Mouse (Mus musculus): ENCODE results near the gene Ppp4r2. TPM values are rescaled to one million over a fixed set of nuclear protein-coding genes. Genes with fewer than 3 reads are reported as not detected.
"Not testable (repeated sequence)": the region's sequence is repeated elsewhere in the genome, so short reads cannot be mapped to it uniquely, and the experiment has no call there.

Ppp4r2 gene
- total RNA-seq, 1 experiment from 2014 or later: 101 TPM

GRCm38 (mm10) chr6:100824381-100824965 lies 8.9 kb upstream of the Ppp4r2 start:
- ATAC-seq (replicated peaks in 1 of 2; ENCODE audit: insufficient read depth in 1 of 2, low FRiP score in 2 of 2, low TSS enrichment in 1 of 2, low read depth in 1 of 2, poor library complexity in 2 of 2, severe bottlenecking in 2 of 2): no peak

GRCm38 (mm10) chr6:100826046-100826445 lies 7.4 kb upstream of the Ppp4r2 start:
- no peak for ATAC-seq (replicated peaks in 1 of 2; ENCODE audit: insufficient read depth in 1 of 2, low FRiP score in 2 of 2, low TSS enrichment in 1 of 2, low read depth in 1 of 2, poor library complexity in 2 of 2, severe bottlenecking in 2 of 2)

DNA sequence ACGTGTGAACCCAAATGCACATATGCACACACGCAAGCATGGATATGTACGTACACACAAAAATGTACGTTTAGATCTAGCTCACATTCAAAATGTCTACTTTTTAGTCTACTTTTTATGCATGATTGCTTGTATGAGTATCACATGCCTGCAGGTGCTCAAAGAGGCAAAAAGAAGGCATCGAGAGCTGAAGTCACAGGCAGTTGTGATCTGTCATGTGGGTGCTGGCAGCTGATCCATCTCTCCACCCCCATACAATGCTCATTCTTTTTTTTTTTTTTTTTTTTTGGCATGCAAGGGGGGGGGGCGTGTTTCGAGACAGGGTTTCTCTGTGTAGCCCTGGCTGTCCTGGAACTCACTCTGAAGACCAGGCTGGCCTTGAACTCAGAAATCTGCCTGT lies 4.9 kb upstream of the Ppp4r2 start:
- no peak for ATAC-seq (replicated peaks in 1 of 2; ENCODE audit: insufficient read depth in 1 of 2, low FRiP score in 2 of 2, low TSS enrichment in 1 of 2, low read depth in 1 of 2, poor library complexity in 2 of 2, severe bottlenecking in 2 of 2)

- no peak for ATAC-seq (replicated peaks in 1 of 2; ENCODE audit: insufficient read depth in 1 of 2, low FRiP score in 2 of 2, low TSS enrichment in 1 of 2, low read depth in 1 of 2, poor library complexity in 2 of 2, severe bottlenecking in 2 of 2)
Observed at GRCm38 (mm10) chr6:100829770-100830169, 3.7 kb upstream of the Ppp4r2 start.

DNA sequence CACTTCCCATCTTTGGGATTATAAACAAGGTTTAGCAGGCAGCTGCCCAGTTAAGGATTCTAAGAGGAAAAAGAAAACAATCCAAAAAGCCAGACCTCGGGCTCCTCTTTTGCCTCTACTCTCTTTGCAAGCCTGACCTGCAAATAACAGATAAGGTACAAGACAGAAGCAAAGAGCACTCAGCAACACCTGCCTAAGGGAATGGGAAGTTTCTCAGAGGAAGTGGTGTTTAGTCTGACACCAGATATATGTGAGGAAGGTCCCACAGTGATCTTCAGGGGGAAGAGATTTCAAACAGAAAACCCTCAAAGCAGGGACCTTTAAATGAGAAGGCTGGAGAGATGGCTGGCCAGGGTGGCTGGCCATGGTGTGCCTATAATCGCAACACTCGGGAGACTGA lies 2.2 kb upstream of the Ppp4r2 start:
- no peak for ATAC-seq (replicated peaks in 1 of 2; ENCODE audit: insufficient read depth in 1 of 2, low FRiP score in 2 of 2, low TSS enrichment in 1 of 2, low read depth in 1 of 2, poor library complexity in 2 of 2, severe bottlenecking in 2 of 2)

- ATAC-seq (replicated peaks in 1 of 2; ENCODE audit: insufficient read depth in 1 of 2, low FRiP score in 2 of 2, low TSS enrichment in 1 of 2, low read depth in 1 of 2, poor library complexity in 2 of 2, severe bottlenecking in 2 of 2): no peak
Observed at GRCm38 (mm10) chr6:100831751-100832150, 1.7 kb upstream of the Ppp4r2 start.

DNA sequence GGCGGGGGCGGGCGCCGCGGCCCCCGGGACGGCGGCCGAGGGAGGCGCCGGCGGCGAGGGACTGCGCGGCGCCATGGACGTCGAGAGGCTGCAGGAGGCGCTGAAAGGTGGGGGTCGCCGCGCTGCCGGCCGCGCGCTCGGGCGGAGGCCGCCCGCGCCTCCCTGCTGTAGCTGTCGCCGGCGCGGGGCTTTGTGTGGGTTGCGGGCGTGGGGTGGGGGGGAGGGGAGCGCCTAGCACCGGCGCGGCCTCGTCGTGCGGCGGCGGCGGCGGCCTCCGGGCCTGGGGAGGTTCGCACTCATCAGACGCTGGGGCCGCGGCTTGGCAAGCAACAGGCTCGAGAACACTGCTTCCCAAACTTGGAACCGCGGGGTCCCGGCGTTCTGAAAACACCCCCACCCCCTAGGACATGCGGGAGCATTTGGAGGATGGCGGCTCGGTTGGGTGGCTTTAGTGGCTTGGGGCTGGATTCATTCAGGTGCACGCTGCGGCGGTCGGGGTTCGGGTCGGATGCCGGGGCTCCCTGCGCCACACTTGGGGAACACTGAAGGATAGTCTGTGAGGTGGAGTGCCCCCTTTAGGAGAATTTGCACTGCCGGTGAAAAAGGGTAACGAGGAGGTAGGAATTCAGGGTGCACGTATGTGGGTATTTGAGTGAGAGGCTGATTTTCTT lies 524 bp downstream of the Ppp4r2 start:
- peak; percentile 48 to 57; a peak in 3 of 4 replicates for ATAC-seq (replicated peaks in 1 of 2; ENCODE audit: insufficient read depth in 1 of 2, low FRiP score in 2 of 2, low TSS enrichment in 1 of 2, low read depth in 1 of 2, poor library complexity in 2 of 2, severe bottlenecking in 2 of 2)

DNA sequence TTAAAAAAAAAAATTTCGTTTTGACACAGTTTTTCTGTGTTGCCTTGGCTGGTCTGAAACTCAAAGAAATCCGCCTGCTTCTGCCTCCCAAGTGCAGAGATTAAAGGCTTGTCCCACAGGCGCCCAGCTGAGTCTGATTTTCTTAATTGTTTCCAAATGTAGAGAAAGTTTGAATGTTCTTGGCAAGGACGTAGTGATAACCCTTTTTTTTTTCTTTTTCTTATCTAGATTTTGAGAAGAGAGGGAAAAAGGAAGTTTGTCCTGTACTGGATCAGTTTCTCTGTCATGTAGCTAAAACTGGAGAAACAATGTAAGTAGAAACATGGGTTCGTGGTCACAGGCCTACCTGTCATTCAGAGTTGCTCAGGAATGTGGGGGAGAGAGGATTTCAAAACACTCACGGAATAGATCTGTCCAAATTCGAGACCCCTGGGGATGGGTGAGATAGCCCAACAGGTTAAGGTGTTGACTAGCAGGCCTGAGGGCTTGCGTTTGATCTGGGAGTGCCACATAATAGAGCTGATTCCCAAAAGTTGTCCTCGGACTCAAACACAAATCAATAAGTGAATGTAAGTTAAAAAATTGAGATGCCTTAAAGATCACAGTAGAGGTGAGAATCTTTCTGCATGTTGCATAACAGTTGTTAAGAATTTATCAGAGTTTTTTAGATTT lies 1.2 kb downstream of the Ppp4r2 start:
- ATAC-seq (replicated peaks in 1 of 2; ENCODE audit: insufficient read depth in 1 of 2, low FRiP score in 2 of 2, low TSS enrichment in 1 of 2, low read depth in 1 of 2, poor library complexity in 2 of 2, severe bottlenecking in 2 of 2): no peak

GRCm38 (mm10) chr6:100845058-100845457 lies 11.6 kb downstream of the Ppp4r2 start:
- ATAC-seq (replicated peaks in 1 of 2; ENCODE audit: insufficient read depth in 1 of 2, low FRiP score in 2 of 2, low TSS enrichment in 1 of 2, low read depth in 1 of 2, poor library complexity in 2 of 2, severe bottlenecking in 2 of 2): no peak

GRCm38 (mm10) chr6:100847264-100847663 lies 13.8 kb downstream of the Ppp4r2 start:
- ATAC-seq (replicated peaks in 1 of 2; ENCODE audit: insufficient read depth in 1 of 2, low FRiP score in 2 of 2, low TSS enrichment in 1 of 2, low read depth in 1 of 2, poor library complexity in 2 of 2, severe bottlenecking in 2 of 2): no peak

DNA sequence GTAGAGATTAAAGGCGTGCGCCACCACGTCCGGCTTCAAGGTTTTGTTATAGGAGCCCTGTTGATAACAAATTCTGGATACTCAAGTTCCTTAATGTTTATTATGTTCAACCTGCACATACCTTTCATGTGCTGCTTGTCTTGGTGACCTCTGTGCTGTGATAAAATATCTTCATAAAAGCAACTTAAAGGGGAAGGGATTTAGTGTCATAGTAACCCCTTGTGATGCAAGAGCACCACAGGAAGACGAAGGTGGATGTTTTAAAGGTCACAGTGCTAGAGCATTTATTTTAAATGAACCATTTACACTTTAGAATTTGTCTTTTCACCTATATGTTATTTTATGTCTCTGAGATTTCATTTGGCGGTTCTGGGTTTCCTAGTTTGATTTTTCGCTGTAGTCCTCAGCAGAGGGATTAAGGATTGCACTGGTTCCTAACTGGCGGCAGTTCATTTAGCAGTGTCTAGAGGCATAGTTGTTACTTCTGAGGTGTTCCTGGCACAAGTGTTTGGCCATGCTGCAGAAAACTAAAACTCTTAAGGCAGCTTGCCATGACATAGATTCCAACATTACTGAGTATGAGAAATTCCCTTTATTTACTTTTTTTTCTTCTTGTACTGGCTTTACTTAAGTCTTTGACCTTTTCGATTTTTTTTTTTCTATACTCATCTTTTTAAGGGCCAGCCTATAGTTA lies 15.4 kb downstream of the Ppp4r2 start:
- ATAC-seq (replicated peaks in 1 of 2; ENCODE audit: insufficient read depth in 1 of 2, low FRiP score in 2 of 2, low TSS enrichment in 1 of 2, low read depth in 1 of 2, poor library complexity in 2 of 2, severe bottlenecking in 2 of 2): no peak

DNA sequence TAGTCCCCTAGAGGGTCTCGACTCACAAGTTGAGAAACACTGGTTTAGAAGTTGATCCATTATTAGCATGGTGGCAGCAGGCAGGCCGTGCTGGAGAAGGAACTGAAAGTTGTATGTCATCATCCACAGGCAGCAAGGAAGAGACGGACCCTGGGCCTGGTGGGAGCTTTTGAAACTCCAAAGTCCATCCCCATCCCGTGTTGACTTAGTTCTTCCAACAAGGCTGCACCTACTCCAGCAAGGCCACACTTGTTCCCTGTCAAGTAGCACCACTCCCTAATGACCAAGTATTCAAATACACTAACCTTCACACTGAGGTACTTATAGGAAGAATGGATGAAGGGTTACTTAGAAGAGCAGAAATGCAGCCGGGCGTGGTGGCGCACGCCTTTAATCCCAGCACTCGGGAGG lies 17.3 kb downstream of the Ppp4r2 start:
- ATAC-seq (replicated peaks in 1 of 2; ENCODE audit: insufficient read depth in 1 of 2, low FRiP score in 2 of 2, low TSS enrichment in 1 of 2, low read depth in 1 of 2, poor library complexity in 2 of 2, severe bottlenecking in 2 of 2): no peak

- no peak for ATAC-seq (replicated peaks in 1 of 2; ENCODE audit: insufficient read depth in 1 of 2, low FRiP score in 2 of 2, low TSS enrichment in 1 of 2, low read depth in 1 of 2, poor library complexity in 2 of 2, severe bottlenecking in 2 of 2)
Observed at GRCm38 (mm10) chr6:100851083-100851482, 17.7 kb downstream of the Ppp4r2 start.

DNA sequence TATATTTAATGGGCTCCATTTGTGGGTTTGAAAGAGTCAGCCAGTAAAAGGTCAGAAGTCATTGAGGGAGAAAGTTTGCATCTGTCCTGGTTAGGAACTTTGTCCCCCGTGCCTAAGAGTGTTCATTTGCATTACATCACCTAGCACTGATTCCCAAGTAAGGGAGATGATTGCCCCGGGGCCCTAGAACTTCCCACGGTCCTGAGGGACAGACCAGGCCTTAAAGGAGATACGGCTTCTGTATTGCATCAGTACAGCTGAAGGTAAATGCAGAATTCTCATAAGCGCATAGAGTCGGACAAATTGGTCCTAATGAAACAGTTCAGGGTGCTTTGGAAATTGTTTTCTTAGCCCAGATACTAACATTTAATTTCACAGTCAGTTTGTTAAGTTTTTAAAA lies 31.9 kb downstream of the Ppp4r2 start:
- no peak for ATAC-seq (replicated peaks in 1 of 2; ENCODE audit: insufficient read depth in 1 of 2, low FRiP score in 2 of 2, low TSS enrichment in 1 of 2, low read depth in 1 of 2, poor library complexity in 2 of 2, severe bottlenecking in 2 of 2)

GRCm38 (mm10) chr6:100865788-100866187 lies 32.4 kb downstream of the Ppp4r2 start:
- ATAC-seq (replicated peaks in 1 of 2; ENCODE audit: insufficient read depth in 1 of 2, low FRiP score in 2 of 2, low TSS enrichment in 1 of 2, low read depth in 1 of 2, poor library complexity in 2 of 2, severe bottlenecking in 2 of 2): peak; percentile 46 to 48; a peak in 3 of 4 replicates

DNA sequence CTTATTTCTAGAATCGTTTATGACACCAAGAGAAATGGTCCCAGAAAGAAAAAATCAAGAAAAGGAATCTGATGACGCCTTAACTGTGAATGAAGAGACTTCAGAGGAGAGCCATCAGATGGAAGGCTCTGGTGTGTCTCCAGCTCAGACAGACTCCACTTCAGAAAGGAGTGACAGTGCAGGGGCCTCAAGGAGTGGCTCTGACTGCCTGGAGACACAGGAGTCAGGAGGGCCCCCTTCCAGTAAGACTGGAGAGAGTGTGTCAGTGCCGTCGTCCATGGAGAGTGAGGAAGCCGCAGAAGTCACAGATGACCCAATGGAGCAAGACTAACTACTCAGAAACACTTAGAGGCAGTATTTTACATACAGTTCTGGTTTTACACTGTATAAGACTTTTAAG lies 32.8 kb downstream of the Ppp4r2 start:
- ATAC-seq (replicated peaks in 1 of 2; ENCODE audit: insufficient read depth in 1 of 2, low FRiP score in 2 of 2, low TSS enrichment in 1 of 2, low read depth in 1 of 2, poor library complexity in 2 of 2, severe bottlenecking in 2 of 2): not testable (repeated sequence)

GRCm38 (mm10) chr6:100868863-100869262 lies 35.4 kb downstream of the Ppp4r2 start:
- no peak for ATAC-seq (replicated peaks in 1 of 2; ENCODE audit: insufficient read depth in 1 of 2, low FRiP score in 2 of 2, low TSS enrichment in 1 of 2, low read depth in 1 of 2, poor library complexity in 2 of 2, severe bottlenecking in 2 of 2)

DNA sequence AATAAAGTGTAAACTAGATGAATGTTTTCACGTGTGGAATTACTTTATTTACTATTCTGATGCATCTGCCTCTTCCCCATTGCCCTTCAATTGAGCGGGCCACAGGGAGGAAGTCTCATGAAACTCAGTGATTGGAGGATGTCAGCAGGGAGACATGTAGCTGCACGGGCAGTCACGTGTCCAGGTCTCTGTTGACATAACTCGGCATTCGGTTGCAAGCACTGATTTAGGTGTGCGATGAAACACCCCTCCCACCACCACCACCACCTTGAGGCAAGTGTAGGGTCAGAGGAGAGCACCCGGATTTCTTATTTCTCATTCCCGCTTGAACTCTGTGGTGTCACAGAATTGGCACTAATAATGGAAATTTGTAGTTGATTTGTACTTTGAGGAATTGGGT lies 36.5 kb downstream of the Ppp4r2 start:
- no peak for ATAC-seq (replicated peaks in 1 of 2; ENCODE audit: insufficient read depth in 1 of 2, low FRiP score in 2 of 2, low TSS enrichment in 1 of 2, low read depth in 1 of 2, poor library complexity in 2 of 2, severe bottlenecking in 2 of 2)
